Mouse (Mus musculus) megakaryocyte, embryonic 14.5 days (primary cell): Measurements from ENCODE around the gene Dyrk3. TPM values are rescaled to one million over a fixed set of nuclear protein-coding genes. Genes with fewer than 3 reads are reported as not detected.

Experiments
- H3K27me3 ChIP-seq: replicated peaks from 2 replicates; pipeline ENCODE3; 2012; ENCODE audit warnings: inconsistent platforms
- H3K36me3 ChIP-seq: replicated peaks from 2 replicates; pipeline ENCODE3; 2012; ENCODE audit warnings: low read length, inconsistent platforms, mixed read lengths
- H3K4me1 ChIP-seq: 2 replicates; pipeline ENCODE4 v1.6.1; 2012; ENCODE audit warnings: inconsistent platforms
- H3K4me3 ChIP-seq: replicated peaks from 2 replicates; pipeline ENCODE3; 2012; ENCODE audit warnings: moderate library complexity, mild to moderate bottlenecking, inconsistent platforms
- H3K9me3 ChIP-seq: 2 replicates; pipeline ENCODE4 v1.6.1; 2012; ENCODE audit warnings: inconsistent platforms
- FLI1 ChIP-seq: IDR thresholded peaks from 2 replicates; pipeline ENCODE4 v1.6.1; 2012; ENCODE audit warnings: low read length, inconsistent platforms, mixed read lengths
- GATA1 ChIP-seq: IDR thresholded peaks from 3 replicates; pipeline ENCODE4 v1.6.1; 2012; ENCODE audit warnings: mixed read lengths, low read length, inconsistent platforms, borderline replicate concordance
- polyA plus RNA-seq: library from polyadenylated mRNA; stranded (reverse); fragments of >175 nt; gene quantifications from 2 replicates; pipeline ENCODE4 v1.2.3, GENCODE M21; 2012; ENCODE audit warnings: low replicate concordance; ENCODE audit not compliant: insufficient read depth

Gene Dyrk3
- polyA plus RNA-seq, 1 experiment, result 6.4 TPM

- Histone ChIP-seq H3K4me1 (peaks cover 77% of the 10 kb centered on the region), H3K4me3 (no peak overlapping the region), H3K9me3 (no peaks in the 10 kb centered on the region), H3K36me3 (no peaks in the 10 kb centered on the region), H3K27me3 (peaks cover 6% of the 10 kb centered on the region)
- TF ChIP-seq FLI1 (no peak), GATA1 (no peak)
Observed at GRCm38 (mm10) chr1:131115932-131116331, 22.2 kb downstream of the Dyrk3 start.

- Histone ChIP-seq H3K4me1 (peaks cover 91% of the 10 kb centered on the region), H3K36me3 (no peaks in the 10 kb centered on the region), H3K4me3 (no peak overlapping the region), H3K9me3 (no peaks in the 10 kb centered on the region), H3K27me3 (peaks cover 4% of the 10 kb centered on the region)
- no peak for TF ChIP-seq FLI1
- no peak for TF ChIP-seq GATA1
Observed at GRCm38 (mm10) chr1:131112576-131112975, 25.6 kb downstream of the Dyrk3 start.

- peak overlapping the region; percentile 70 for H3K4me3 ChIP-seq
- H3K4me1 ChIP-seq, result peaks cover 84% of the 10 kb centered on the region
- H3K27me3 ChIP-seq, result no peaks in the 10 kb centered on the region
- H3K9me3 ChIP-seq, result peaks cover 6% of the 10 kb centered on the region
- peaks cover 5% of the 10 kb centered on the region for H3K36me3 ChIP-seq
- no peak for TF ChIP-seq GATA1
- no peak for TF ChIP-seq FLI1
Observed at GRCm38 (mm10) chr1:131110525-131111106, 27.5 kb downstream of the Dyrk3 start.

GRCm38 (mm10) chr1:131107575-131108308 lies 30.4 kb downstream of the Dyrk3 start:
- Histone ChIP-seq H3K9me3 (peaks cover 6% of the 10 kb centered on the region), H3K4me3 (no peak overlapping the region), H3K27me3 (no peaks in the 10 kb centered on the region), H3K36me3 (peaks cover 5% of the 10 kb centered on the region), H3K4me1 (peaks cover 83% of the 10 kb centered on the region)
- TF ChIP-seq FLI1, result no peak
- no peak for TF ChIP-seq GATA1

GRCm38 (mm10) chr1:131103776-131104424 lies 34.2 kb downstream of the Dyrk3 start:
- peaks cover 6% of the 10 kb centered on the region for H3K9me3 ChIP-seq
- peaks cover 5% of the 10 kb centered on the region for H3K36me3 ChIP-seq
- peaks cover 81% of the 10 kb centered on the region for H3K4me1 ChIP-seq
- H3K4me3 ChIP-seq, result peak overlapping the region; percentile 79
- TF ChIP-seq FLI1, result no peak
- no peaks in the 10 kb centered on the region for H3K27me3 ChIP-seq

- Histone ChIP-seq H3K4me1 (peaks cover 68% of the 10 kb centered on the region), H3K4me3 (no peak overlapping the region), H3K36me3 (no peaks in the 10 kb centered on the region), H3K27me3 (no peaks in the 10 kb centered on the region), H3K9me3 (no peaks in the 10 kb centered on the region)
- TF ChIP-seq FLI1 (no peak), GATA1 (no peak)
Observed at GRCm38 (mm10) chr1:131100808-131101207, 37.3 kb downstream of the Dyrk3 start.

GRCm38 (mm10) chr1:131097700-131098094 lies 40.4 kb downstream of the Dyrk3 start, which contains the start of gene Mapkapk2:
TSS of gene Mapkapk2 (minus strand) at chr1:131097826.
- TF ChIP-seq GATA1 (no peak), FLI1 (no peak)
- H3K36me3 ChIP-seq, result peaks cover 26% of the 10 kb centered on the region
- H3K9me3 ChIP-seq, result no peaks in the 10 kb centered on the region
- peaks cover 71% of the 10 kb centered on the region for H3K4me1 ChIP-seq
- H3K27me3 ChIP-seq, result no peaks in the 10 kb centered on the region
- H3K4me3 ChIP-seq, result peak within 1 kb of the TSS; percentile 98

- Histone ChIP-seq H3K9me3 (no peaks in the 10 kb centered on the region), H3K4me3 (peak overlapping the region; percentile 98), H3K27me3 (no peaks in the 10 kb centered on the region), H3K4me1 (peaks cover 73% of the 10 kb centered on the region), H3K36me3 (peaks cover 30% of the 10 kb centered on the region)
- TF ChIP-seq FLI1 (no peak), GATA1 (no peak)
Observed at GRCm38 (mm10) chr1:131096803-131097699, 41.1 kb downstream of the Dyrk3 start.

GRCm38 (mm10) chr1:131096132-131096695 lies 41.9 kb downstream of the Dyrk3 start:
- H3K27me3 ChIP-seq, result no peaks in the 10 kb centered on the region
- no peaks in the 10 kb centered on the region for H3K9me3 ChIP-seq
- H3K4me1 ChIP-seq, result peaks cover 73% of the 10 kb centered on the region
- TF ChIP-seq FLI1 (no peak), GATA1 (no peak)
- peaks cover 35% of the 10 kb centered on the region for H3K36me3 ChIP-seq
- H3K4me3 ChIP-seq, result peak overlapping the region; percentile 98
